Mouse (Mus musculus): ENCODE results near the gene Car4.

Car4 gene

GRCm38 (mm10) chr11:84959181-84959580 lies 1.6 kb downstream of the Car4 start:
- DNase-seq, result peak; percentile 40 to 73

- DNase-seq, result peak; percentile 84 to 87
Measured at GRCm38 (mm10) chr11:84959701-84960181, 2.2 kb downstream of the Car4 start.

- no peak for DNase-seq
Measured at GRCm38 (mm10) chr11:84960291-84960690, 2.7 kb downstream of the Car4 start.

GRCm38 (mm10) chr11:84960780-84961179 lies 3.2 kb downstream of the Car4 start:
- no peak for DNase-seq

GRCm38 (mm10) chr11:84961571-84961970 lies 4.0 kb downstream of the Car4 start:
- no peak for DNase-seq

- DNase-seq, result peak in 1 of 2 experiments; percentile 30
Measured at GRCm38 (mm10) chr11:84962536-84962935, 5.0 kb downstream of the Car4 start.

GRCm38 (mm10) chr11:84963556-84963955 lies 6.0 kb downstream of the Car4 start:
- peak; percentile 40 to 70 for DNase-seq

- DNase-seq, result no peak
Measured at GRCm38 (mm10) chr11:84966696-84967095, 9.1 kb downstream of the Car4 start.

GRCm38 (mm10) chr11:84967113-84967512 lies 9.5 kb downstream of the Car4 start:
- no peak for DNase-seq

GRCm38 (mm10) chr11:84968309-84968708 lies 10.7 kb downstream of the Car4 start:
- DNase-seq, result no peak

- peak; percentile 87 to 91 for DNase-seq
Measured at GRCm38 (mm10) chr11:84968775-84969174, 11.2 kb downstream of the Car4 start.

- DNase-seq, result peak; percentile 57 to 67
Measured at GRCm38 (mm10) chr11:84972067-84972466, 14.5 kb downstream of the Car4 start.

- no peak for DNase-seq
Measured at GRCm38 (mm10) chr11:84973661-84974060, 16.1 kb downstream of the Car4 start.

- no peak for DNase-seq
Measured at GRCm38 (mm10) chr11:84974582-84974981, 17.0 kb downstream of the Car4 start.

GRCm38 (mm10) chr11:84976706-84977105 lies 19.1 kb downstream of the Car4 start:
- DNase-seq, result no peak

- no peak for DNase-seq
Measured at GRCm38 (mm10) chr11:84977385-84977952, 19.9 kb downstream of the Car4 start.

- DNase-seq, result peak; percentile 67 to 84
Measured at GRCm38 (mm10) chr11:84978113-84978512, 20.5 kb downstream of the Car4 start.

- DNase-seq, result no peak
Measured at GRCm38 (mm10) chr11:84979351-84979750, 21.8 kb downstream of the Car4 start.

- DNase-seq, result no peak
Measured at GRCm38 (mm10) chr11:84980697-84981096, 23.1 kb downstream of the Car4 start.

- no peak for DNase-seq
Measured at GRCm38 (mm10) chr11:84985421-84985820, 27.8 kb downstream of the Car4 start.

- DNase-seq, result no peak
Measured at GRCm38 (mm10) chr11:84988341-84988919, 30.8 kb downstream of the Car4 start.

- no peak for DNase-seq
Measured at GRCm38 (mm10) chr11:84992996-84993395, 35.4 kb downstream of the Car4 start.

GRCm38 (mm10) chr11:84995241-84995640 lies 37.7 kb downstream of the Car4 start:
- no peak for DNase-seq

- DNase-seq, result no peak
Measured at GRCm38 (mm10) chr11:85003566-85003965, 46.0 kb downstream of the Car4 start.

GRCm38 (mm10) chr11:85013121-85013520 lies 55.5 kb downstream of the Car4 start:
- no peak for DNase-seq

Data from kidney, postnatal 25 days (tissue).